Mouse (Mus musculus) hindbrain, embryonic 14.5 days (tissue): ENCODE results near the gene Caly. TPM values are rescaled to one million over a fixed set of nuclear protein-coding genes. Genes with fewer than 3 reads are reported as not detected.
A peak's percentile ranks its signal among the peaks of the same experiment; 100 is the strongest.

Experiments
- ATAC-seq: fragments of 200-750 bp; cut with Nextera tagmentation; 2 replicates; pipeline ENCODE4 v1.8.0; 2017; ENCODE audit warnings: moderate number of reproducible peaks, mild to moderate bottlenecking, moderate TSS enrichment, moderate library complexity; ENCODE audit not compliant: low FRiP score
- DNase-seq: peaks from one replicate; pipeline ENCODE4 v3.0.0-alpha.2; 2015; ENCODE audit warnings: low spot score
- H3K27ac ChIP-seq: fragments of 300-500 bp; sonication (generic); 2 replicates; pipeline ENCODE4 v1.5.1; 2014; ENCODE audit warnings: mild to moderate bottlenecking, moderate library complexity
- H3K27me3 ChIP-seq: fragments of 300-500 bp; sonication (generic); 2 replicates; pipeline ENCODE4 v1.6.1; 2014; ENCODE audit warnings: mild to moderate bottlenecking, low read length, mixed read lengths; ENCODE audit not compliant: control insufficient read depth, insufficient read depth
- H3K36me3 ChIP-seq: fragments of 300-500 bp; sonication (generic); replicated peaks from 2 replicates; pipeline ENCODE4 v1.6.1; 2014; ENCODE audit not compliant: control insufficient read depth, insufficient read depth
- H3K4me1 ChIP-seq: fragments of 300-500 bp; sonication (generic); replicated peaks from 2 replicates; pipeline ENCODE4 v1.6.1; 2014; ENCODE audit warnings: antibody characterized with exemption, low read length, mixed read lengths; ENCODE audit not compliant: control insufficient read depth, insufficient read depth
- H3K4me2 ChIP-seq: fragments of 300-500 bp; sonication (generic); replicated peaks from 2 replicates; pipeline ENCODE4 v1.6.1; 2014; ENCODE audit warnings: mild to moderate bottlenecking, moderate library complexity
- H3K4me3 ChIP-seq: fragments of 300-500 bp; sonication (generic); replicated peaks from 2 replicates; pipeline ENCODE4 v1.5.1; 2014; ENCODE audit warnings: mild to moderate bottlenecking, low read length
- H3K9ac ChIP-seq: fragments of 300-500 bp; sonication (generic); 2 replicates; pipeline ENCODE4 v1.6.1; 2014
- H3K9me3 ChIP-seq: fragments of 300-500 bp; sonication (generic); 2 replicates; pipeline ENCODE4 v1.6.1; 2016; ENCODE audit warnings: low read length; ENCODE audit not compliant: control insufficient read depth
- whole genome bisulfite sequencing: fragments of 180-500 bp; shearing (Covaris S2); extraction: QIAGEN DNeasy Blood & Tissue Kit; methylation state at CpG from one replicate; pipeline ENCODE4 v1.1.7; 2014; 5-methylcytosine and 5-hydroxymethylcytosine counted together
- polyA plus RNA-seq: library from polyadenylated mRNA; unstranded; fragments of >200 nt; fragmentation: Nextera tagmentation; extraction: Ambion mirVana; gene quantifications from 2 replicates; pipeline ENCODE4 v1.2.1, GENCODE M21; 2014

Gene Caly
- polyA plus RNA-seq, 1 experiment from 2014 or later, result 257 TPM

DNA sequence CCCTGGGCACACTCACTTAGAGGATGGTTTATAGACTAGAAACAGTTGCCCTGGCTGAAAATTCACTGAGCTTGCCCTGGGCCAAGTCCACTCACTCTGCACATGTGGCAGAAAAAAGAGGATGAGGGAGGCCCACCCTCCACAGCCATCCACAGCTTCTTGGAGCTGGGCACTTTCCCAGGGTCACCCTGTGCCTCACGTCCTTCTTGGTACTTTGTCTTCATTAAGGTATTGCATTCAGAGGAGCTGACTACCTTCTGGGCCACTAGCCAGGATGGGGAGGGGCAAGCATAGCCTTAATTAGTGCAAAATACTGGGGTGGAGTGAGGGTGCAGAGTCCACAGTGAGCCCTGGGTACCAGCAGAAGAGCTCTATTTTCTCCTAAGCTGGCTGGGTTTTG lies 13.2 kb upstream of the Caly start:
- no peaks in the 10 kb centered on the region for H3K4me1 ChIP-seq
- no peak overlapping the region for H3K9ac ChIP-seq
- no peak for ATAC-seq
- H3K4me3 ChIP-seq, result no peak overlapping the region
- H3K36me3 ChIP-seq, result no peaks in the 10 kb centered on the region
- H3K27me3 ChIP-seq, result no peaks in the 10 kb centered on the region
- H3K4me2 ChIP-seq, result no peak overlapping the region
- no peaks in the 10 kb centered on the region for H3K9me3 ChIP-seq
- H3K27ac ChIP-seq, result no peak overlapping the region
- DNase-seq, result no peak
- WGBS, result 56% methylated on average over 1 of the region's 1 CpGs

- no peak for DNase-seq
- H3K9me3 ChIP-seq, result no peaks in the 10 kb centered on the region
- no peak overlapping the region for H3K4me2 ChIP-seq
- H3K4me3 ChIP-seq, result no peak overlapping the region
- no peaks in the 10 kb centered on the region for H3K4me1 ChIP-seq
- no peak overlapping the region for H3K27ac ChIP-seq
- WGBS, result 71% methylated on average over 5 of the region's 5 CpGs
- H3K27me3 ChIP-seq, result no peaks in the 10 kb centered on the region
- no peak overlapping the region for H3K9ac ChIP-seq
- H3K36me3 ChIP-seq, result no peaks in the 10 kb centered on the region
- ATAC-seq, result no peak
These were observed 12.6 kb upstream of the Caly start for GRCm38 (mm10) chr7:140094954-140095353.

DNA sequence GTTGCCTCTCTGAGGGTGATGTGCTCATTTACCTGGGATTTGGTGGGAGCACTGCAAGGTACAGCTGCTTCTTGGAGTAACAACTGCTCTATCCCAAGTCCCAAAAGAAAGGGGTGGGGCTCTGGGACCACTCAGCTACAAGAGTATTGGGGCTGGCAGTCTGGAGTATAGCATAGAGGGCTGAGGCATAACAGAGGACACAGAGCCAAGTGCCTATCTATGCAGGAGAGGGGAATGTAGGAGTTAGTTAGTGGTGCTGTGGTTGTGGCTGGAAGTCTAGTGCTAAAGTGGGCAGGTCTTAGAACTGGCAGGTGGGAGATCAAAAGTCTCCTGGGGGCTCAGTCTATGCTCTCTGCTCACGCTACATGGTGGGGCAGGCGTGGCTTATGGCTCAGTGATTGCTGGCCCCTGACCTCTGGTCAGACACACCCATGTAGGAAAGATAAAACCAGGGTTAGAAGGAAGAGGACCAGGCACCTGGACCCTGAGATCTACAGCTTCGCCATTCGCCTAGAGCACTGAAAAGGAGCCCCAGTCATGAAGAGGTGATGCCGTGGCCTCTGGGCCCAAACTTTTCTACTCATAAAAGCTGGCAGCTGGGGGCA lies 10.7 kb upstream of the Caly start, which contains the start of gene Prap1:
Gene Prap1, plus strand, starts transcription at position 472 of the 605 bp plus-strand sequence.
- Histone ChIP-seq H3K9me3 (no peaks in the 10 kb centered on the region), H3K27ac (no peak within 1 kb of the TSS), H3K4me2 (no peak within 1 kb of the TSS), H3K4me1 (no peaks in the 10 kb centered on the region), H3K4me3 (no peak within 1 kb of the TSS), H3K36me3 (no peaks in the 10 kb centered on the region), H3K27me3 (no peaks in the 10 kb centered on the region), H3K9ac (no peak within 1 kb of the TSS)
- WGBS, result 77% methylated on average over 5 of the region's 5 CpGs
- ATAC-seq, result no peak
- no peak for DNase-seq

- H3K27me3 ChIP-seq, result no peaks in the 10 kb centered on the region
- H3K9me3 ChIP-seq, result no peaks in the 10 kb centered on the region
- WGBS, result 76% methylated on average over 10 of the region's 10 CpGs
- no peak for ATAC-seq
- H3K9ac ChIP-seq, result no peak overlapping the region
- no peak overlapping the region for H3K4me2 ChIP-seq
- no peaks in the 10 kb centered on the region for H3K36me3 ChIP-seq
- no peak overlapping the region for H3K4me3 ChIP-seq
- DNase-seq, result no peak
- H3K4me1 ChIP-seq, result no peaks in the 10 kb centered on the region
- no peak overlapping the region for H3K27ac ChIP-seq
These were observed 8.3 kb upstream of the Caly start for GRCm38 (mm10) chr7:140090601-140091000.

DNA sequence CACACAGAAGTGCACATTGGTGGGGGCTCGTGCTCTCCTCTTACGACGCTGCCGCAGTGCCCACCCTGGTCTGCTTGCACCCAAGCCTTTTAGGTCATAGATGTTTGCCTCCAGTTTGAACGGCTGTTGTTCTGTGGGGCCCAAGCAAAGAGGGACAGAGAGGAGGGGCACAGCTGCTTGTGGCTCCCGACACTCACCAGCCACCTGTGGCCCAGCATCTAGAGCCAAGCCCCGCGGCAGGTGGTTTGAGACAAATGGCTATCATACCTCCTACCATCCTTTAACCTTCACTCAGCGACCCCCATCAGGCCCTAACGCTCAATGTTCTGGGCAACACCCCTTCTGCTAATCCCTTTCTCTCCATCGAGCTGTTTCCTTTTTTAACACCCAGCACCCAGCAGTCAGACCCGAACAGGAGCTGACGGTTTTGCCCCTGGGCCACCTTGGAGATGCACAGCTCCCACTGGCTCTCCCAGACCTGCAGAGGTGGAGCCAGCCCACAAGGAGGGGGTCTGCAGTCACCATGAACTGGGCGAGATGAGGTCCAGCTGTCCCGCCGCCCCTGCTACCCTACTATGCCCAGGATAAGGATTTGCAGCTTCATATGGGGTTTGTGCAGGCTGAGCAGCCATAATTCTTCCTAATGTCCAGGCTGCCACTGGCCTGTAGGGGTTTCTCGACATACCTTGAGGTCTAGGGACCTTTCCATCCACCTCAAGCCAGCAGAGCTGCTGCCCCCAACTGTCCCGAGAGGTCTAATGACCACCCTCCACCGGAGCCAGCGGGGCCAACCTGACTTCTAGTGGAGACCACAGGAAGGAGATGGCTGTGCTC lies 723 bp downstream of the Caly start:
- H3K36me3 ChIP-seq, result no peaks in the 10 kb centered on the region
- 12% methylated on average over 20 of the region's 20 CpGs for WGBS
- no peaks in the 10 kb centered on the region for H3K9me3 ChIP-seq
- peak overlapping the region; percentile 95 for H3K27ac ChIP-seq
- H3K4me1 ChIP-seq, result peaks cover 16% of the 10 kb centered on the region
- H3K4me2 ChIP-seq, result peak overlapping the region; percentile 72
- DNase-seq, result no peak
- ATAC-seq, result peak; percentile 13
- H3K4me3 ChIP-seq, result peak overlapping the region; percentile 52
- H3K9ac ChIP-seq, result peak overlapping the region; percentile 83
- no peaks in the 10 kb centered on the region for H3K27me3 ChIP-seq

DNA sequence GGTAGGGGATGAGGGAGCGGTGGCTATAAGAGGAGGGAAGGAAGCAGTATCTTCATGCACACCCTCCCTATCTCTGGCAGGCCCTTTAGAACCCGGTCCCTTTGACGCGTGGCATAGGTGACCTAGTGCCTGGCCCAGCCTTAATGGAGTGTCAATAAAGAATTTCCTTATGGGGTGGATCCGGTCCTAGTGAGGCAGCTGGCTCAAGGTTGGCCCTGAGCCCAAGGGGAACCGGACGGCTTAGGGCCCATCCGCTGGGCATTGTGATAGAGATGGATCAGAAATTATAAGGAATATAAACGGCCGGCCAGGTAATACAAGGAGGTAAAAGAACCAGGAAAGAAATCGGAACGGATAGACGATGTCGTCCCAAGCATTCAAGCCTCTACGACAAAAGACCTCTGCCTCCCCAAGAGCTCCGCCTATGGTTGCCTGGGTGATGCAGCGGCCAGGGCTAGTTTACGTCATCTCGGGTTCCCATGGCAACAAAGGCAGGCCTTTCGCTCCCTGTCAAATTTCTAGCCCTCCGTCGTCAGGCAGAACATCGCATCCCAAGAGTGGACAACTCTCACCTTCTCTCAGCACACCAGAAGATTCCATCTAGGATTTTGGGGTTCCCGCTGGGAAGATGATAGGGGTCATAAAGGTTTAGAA lies 1.7 kb downstream of the Caly start:
- no peaks in the 10 kb centered on the region for H3K36me3 ChIP-seq
- WGBS, result 2% methylated on average over 24 of the region's 24 CpGs
- peak overlapping the region; percentile 83 for H3K9ac ChIP-seq
- H3K27ac ChIP-seq, result peak overlapping the region; percentile 95
- ATAC-seq (peak; percentile 81), DNase-seq (peak; percentile 95)
- peaks cover 16% of the 10 kb centered on the region for H3K4me1 ChIP-seq
- H3K9me3 ChIP-seq, result no peaks in the 10 kb centered on the region
- no peaks in the 10 kb centered on the region for H3K27me3 ChIP-seq
- H3K4me2 ChIP-seq, result peak overlapping the region; percentile 72
- peak overlapping the region; percentile 52 for H3K4me3 ChIP-seq

DNA sequence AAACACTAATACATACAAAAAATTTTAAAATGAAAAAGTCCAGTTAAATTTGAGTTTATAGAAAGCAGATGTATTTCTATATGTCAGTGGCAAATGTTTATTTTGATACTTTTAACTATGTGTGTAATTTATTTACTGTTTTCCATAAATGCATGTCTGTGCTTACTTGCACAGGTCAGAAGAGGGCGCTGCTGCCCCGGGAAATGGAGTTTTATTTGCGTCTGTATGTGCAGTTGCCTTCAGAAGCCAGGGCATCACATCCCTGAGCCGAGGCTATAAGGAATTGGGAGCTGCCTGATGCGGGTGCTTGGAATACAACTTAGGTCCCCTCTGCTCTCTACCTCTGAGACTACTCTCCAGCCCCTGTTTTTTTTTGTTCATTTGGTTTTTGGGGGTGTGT lies 3.6 kb downstream of the Caly start:
- Histone ChIP-seq H3K27ac (no peak overlapping the region), H3K36me3 (0 out of 2 replicates have a peak, but pooled peaks cover 3% of the 10 kb centered on the region), H3K4me2 (no peak overlapping the region), H3K4me3 (no peak overlapping the region), H3K4me1 (peaks cover 16% of the 10 kb centered on the region), H3K27me3 (no peaks in the 10 kb centered on the region), H3K9me3 (no peaks in the 10 kb centered on the region), H3K9ac (no peak overlapping the region)
- peak; percentile 90 for DNase-seq
- WGBS, result 4% methylated on average over 5 of the region's 5 CpGs
- ATAC-seq, result no peak

- no peak overlapping the region for H3K9ac ChIP-seq
- 78% methylated on average over 6 of the region's 6 CpGs for WGBS
- no peak for DNase-seq
- no peak for ATAC-seq
- H3K27me3 ChIP-seq, result no peaks in the 10 kb centered on the region
- H3K4me2 ChIP-seq, result no peak overlapping the region
- 0 out of 2 replicates have a peak, but pooled peaks cover 11% of the 10 kb centered on the region for H3K36me3 ChIP-seq
- peaks cover 16% of the 10 kb centered on the region for H3K4me1 ChIP-seq
- no peak overlapping the region for H3K27ac ChIP-seq
- no peak overlapping the region for H3K4me3 ChIP-seq
- H3K9me3 ChIP-seq, result no peaks in the 10 kb centered on the region
These were observed 4.7 kb downstream of the Caly start for GRCm38 (mm10) chr7:140077698-140078097.

DNA sequence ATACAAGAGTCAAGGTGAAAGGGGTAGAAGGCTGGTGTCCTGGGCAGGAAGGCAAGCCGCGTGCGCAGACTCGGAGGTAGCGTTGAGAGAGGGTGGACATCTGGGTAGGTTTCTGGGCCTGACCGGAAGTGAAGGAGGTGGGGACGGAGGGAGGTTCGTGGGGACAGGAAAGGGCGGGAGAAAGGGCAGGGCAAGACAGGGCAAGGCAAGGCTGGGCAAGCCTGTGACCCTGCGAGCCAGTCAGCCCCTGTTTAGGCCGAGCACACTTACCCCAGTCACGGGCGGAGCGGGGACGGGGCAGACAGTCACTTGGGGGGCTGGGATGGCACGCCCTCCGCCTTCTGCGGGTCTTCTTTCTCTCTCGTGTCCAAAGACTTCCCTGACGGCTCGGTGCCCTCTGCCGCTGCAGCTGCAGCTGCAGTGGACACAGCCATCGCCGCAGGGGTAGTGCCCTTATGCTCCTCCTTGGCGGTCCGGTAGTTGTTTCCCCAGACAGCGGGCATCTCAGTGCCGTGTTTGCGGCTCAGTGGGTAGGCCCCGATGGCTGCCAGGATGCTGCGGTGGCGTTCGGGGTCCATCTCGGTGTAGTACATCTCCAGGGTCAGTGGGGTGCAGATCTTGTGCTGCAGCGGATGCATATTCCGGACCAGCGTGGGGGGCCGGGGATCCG lies 12.2 kb downstream of the Caly start:
- no peaks in the 10 kb centered on the region for H3K4me1 ChIP-seq
- H3K4me2 ChIP-seq, result peak overlapping the region; percentile 37
- no peak overlapping the region for H3K27ac ChIP-seq
- H3K36me3 ChIP-seq, result peaks cover 27% of the 10 kb centered on the region
- peaks cover 5% of the 10 kb centered on the region; the same call in 1 of the 2 replicates for H3K27me3 ChIP-seq
- no peaks in the 10 kb centered on the region for H3K9me3 ChIP-seq
- ATAC-seq, result no peak
- H3K9ac ChIP-seq, result no peak overlapping the region
- no peak for DNase-seq
- 0 out of 2 replicates have a peak overlapping the region, but pooled peaks have one; percentile 13 for H3K4me3 ChIP-seq
- WGBS, result 37% methylated on average over 39 of the region's 39 CpGs
